Mouse (Mus musculus): Measurements from ENCODE around the gene Gm5148. TPM values are rescaled to one million over a fixed set of nuclear protein-coding genes. Genes with fewer than 3 reads are reported as not detected.

Gene Gm5148
- total RNA-seq, 2 experiments from 2014 or later = not detected

- no peak for DNase-seq (ENCODE audit: low spot score)
- intact Hi-C loops (cut with DNase I) = loop anchor here (5.0 kb wide), 1 partner anchor 46 kb away; no protein-coding TSS in a partner anchor
These were observed 17.9 kb downstream of the Gm5148 start for GRCm38 (mm10) chr3:37706439-37706838.

GRCm38 (mm10) chr3:37705436-37705835, 18.9 kb downstream of the Gm5148 start:
- intact Hi-C loops (cut with DNase I) = loop anchor here (5.0 kb wide), 1 partner anchor 47 kb away; no protein-coding TSS in a partner anchor
- no peak for DNase-seq (ENCODE audit: low spot score)

- intact Hi-C loops (cut with DNase I) = loop anchor here (5.0 kb wide), 1 partner anchor 48 kb away; no protein-coding TSS in a partner anchor
- DNase-seq (ENCODE audit: low spot score) = no peak
These were observed 19.5 kb downstream of the Gm5148 start for GRCm38 (mm10) chr3:37704701-37705279.

DNA sequence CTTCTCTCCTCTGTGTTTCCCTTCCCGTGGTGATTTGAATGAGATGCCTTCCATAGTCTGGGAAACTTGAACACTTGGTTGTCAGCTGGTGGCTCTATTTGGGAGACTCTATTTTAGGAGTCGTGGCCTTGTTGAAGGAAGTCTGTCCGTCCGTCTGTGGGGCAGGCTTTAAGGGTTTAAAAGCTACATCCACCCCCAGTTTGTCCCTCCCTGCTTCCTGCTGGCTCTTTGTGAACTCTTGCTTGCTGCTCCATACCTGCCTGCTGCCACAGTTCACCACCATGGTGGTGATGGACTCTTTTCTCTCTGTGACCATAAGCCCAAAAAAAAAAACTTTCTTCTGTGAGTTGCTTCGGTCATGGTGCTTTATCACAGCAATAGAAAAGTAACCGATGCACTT, 21.2 kb downstream of the Gm5148 start:
- DNase-seq (ENCODE audit: low spot score) = no peak
- intact Hi-C loops (cut with DNase I) = no loop called here

DNA sequence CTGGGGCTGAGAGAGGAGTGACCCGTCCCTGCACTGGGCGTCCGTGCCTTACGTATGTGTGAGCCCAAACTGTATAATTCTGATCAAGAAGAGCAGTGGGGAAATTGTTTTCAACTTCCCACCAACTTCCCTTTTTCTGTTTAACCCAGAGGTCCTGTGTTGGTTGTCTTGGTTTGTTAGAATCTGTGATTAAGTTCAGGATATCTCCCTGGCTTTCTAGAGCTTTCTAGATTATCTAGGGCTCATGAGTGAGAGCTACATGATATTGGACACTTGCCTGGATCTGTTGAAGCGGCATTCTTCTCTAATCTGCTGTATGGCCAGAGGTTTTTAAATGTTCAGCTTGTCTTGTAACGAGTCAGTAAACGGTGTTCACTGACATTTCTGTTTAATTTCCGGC, 30.7 kb downstream of the Gm5148 start:
- intact Hi-C loops (cut with DNase I) = no loop called here
- DNase-seq (ENCODE audit: low spot score) = no peak

GRCm38 (mm10) chr3:37692945-37693344, 31.3 kb downstream of the Gm5148 start:
- no peak for DNase-seq (ENCODE audit: low spot score)
- intact Hi-C loops (cut with DNase I) = no loop called here

DNA sequence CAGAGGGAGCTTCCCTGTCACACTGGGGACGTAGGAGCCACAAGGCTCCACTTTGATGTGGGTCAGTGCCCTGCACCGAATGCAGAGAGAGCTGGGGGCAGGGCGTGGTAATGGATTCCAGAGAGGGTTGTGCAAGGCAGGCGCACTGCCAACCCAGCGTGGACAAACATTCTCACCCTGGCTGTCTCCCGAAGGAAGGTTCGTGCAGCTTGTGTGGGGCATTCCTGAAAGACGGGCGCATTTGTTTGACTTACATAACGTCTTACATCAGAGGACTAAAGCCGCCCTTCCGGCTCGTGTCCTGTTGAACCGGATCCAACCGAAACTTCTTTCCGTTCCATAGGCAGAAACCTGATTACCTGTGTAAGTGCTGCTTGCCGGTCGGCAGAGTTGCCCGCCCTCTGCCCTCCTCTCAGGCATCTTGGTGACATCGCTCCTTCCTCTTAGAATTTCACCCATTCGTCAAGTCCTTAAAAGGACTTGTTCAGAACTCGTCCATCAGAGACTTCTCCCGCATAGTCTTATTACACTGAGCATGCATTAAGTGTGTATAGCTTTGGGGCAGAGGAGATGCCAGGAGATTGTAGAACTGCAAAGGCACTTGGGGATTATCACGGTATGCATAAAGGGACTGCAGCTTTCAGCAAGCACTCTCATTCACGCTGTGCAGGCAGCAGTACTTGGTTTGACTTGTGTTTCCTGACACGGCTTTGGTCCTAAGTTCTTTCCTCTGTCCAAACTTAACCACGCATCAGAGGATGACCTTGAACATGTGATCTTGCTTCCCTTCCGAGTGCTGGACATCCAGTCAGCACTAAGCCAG, 36.9 kb downstream of the Gm5148 start:
- peak; percentile 52 for DNase-seq (ENCODE audit: low spot score)
- intact Hi-C loops (cut with DNase I) = no loop called here

DNA sequence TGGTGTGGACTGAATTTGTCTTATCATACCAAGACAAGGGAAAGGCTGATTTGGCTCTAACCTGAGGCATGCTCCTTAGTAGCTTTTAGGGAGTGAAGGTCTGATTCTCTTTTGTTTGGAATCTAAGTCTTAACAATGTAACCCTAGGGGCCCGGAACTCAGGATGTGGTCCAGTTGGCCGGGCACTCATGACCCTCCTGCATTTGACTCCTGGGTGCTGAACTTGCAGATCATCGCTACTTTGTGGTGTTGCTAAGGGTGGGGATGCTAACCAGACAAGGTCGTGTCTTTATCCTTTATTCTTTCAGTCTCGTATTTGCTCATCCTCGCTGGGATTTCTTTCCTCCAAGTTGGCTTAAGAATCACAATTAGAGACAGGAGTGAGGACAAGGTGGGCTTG, 37.5 kb downstream of the Gm5148 start:
- intact Hi-C loops (cut with DNase I) = no loop called here
- DNase-seq (ENCODE audit: low spot score) = no peak

DNA sequence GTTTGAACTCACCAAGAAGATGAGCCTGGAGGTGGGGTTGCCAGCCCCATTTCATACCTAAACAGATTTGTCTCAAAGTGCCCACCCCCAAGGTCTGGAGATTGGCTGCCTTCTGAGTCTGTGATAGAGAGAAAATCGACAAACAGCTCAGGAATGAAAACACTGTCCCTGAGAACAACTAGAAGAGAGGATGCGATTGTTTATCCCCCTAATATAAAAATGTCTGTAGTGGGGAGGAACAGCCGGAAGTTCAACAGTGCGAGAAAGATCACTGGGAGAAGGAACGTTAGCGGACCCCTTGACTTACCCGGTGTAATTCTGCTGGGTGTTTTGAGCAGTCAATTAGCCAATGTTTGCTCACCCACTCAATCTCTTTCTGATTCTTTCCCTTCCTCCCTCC, 38.1 kb downstream of the Gm5148 start:
- intact Hi-C loops (cut with DNase I) = no loop called here
- no peak for DNase-seq (ENCODE audit: low spot score)

DNA sequence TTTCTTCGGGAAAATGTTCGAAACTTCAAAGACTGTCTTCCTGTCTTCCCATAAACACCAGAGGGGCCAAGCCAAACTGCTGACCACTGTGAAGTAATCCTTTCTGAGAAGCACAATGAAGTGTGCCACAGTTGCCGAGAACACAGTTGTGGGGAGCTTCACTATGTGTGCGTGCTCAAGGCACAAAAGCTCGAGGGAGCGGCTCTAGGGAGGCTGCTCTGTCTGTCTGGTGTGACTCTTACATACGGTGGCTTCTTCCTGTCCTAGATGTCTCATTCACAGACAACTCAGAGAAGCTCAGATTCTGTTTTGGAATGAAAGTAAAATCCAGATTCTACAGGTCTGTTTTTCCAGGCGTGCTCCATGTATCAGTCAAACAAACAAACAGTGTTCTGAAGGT, 48.0 kb downstream of the Gm5148 start:
- intact Hi-C loops (cut with DNase I) = no loop called here
- no peak for DNase-seq (ENCODE audit: low spot score)

DNA sequence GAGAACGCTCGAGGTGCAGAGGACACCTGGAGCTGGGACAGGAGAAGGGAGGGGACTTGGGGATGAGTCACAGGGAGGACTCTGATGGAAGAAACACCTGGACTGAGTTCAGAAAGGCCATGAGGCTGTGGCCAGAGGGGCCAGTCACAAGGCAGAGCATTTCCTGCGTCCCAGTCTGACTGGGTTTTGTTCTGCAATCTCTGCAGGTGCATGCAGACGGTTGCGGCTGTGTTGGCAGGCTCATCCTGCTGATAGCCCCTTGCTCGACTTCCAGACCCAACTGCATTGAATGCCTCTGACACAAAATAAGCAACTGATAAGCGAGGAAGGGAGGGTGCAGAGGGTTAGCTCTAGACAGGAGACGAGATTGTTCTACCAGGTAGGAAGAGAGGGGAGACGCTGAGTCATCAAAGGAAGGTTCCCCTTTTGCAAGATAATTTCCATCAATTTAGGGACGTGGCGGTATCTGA, 49.2 kb downstream of the Gm5148 start:
- intact Hi-C loops (cut with DNase I) = no loop called here
- no peak for DNase-seq (ENCODE audit: low spot score)

- DNase-seq (ENCODE audit: low spot score) = no peak
- intact Hi-C loops (cut with DNase I) = no loop called here
These were observed 50.6 kb downstream of the Gm5148 start for GRCm38 (mm10) chr3:37673513-37674261.

- intact Hi-C loops (cut with DNase I) = no loop called here
- no peak for DNase-seq (ENCODE audit: low spot score)
These were observed 51.8 kb downstream of the Gm5148 start for GRCm38 (mm10) chr3:37672266-37673040.

DNA sequence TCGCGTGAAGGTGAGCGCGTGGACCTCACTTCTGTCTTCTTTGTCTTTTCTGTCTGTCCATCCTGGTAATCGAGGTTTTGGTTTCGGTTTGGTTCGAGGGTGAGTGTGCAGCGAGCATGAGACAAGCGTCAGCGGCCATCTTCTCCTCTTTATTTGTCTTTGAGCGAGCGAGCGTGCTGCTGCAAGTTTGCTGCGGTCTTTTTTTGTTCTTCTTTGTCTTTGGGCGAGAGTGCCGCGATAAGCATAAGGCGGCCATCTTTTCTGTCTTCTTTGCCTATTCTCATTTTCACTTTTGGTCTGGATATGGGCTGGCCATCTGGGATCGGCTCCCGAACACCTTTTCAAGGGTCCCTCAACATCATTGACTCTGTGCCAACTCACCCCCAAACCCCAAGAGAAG, 55.2 kb downstream of the Gm5148 start:
- intact Hi-C loops (cut with DNase I) = no loop called here
- DNase-seq (ENCODE audit: low spot score) = no peak

DNA sequence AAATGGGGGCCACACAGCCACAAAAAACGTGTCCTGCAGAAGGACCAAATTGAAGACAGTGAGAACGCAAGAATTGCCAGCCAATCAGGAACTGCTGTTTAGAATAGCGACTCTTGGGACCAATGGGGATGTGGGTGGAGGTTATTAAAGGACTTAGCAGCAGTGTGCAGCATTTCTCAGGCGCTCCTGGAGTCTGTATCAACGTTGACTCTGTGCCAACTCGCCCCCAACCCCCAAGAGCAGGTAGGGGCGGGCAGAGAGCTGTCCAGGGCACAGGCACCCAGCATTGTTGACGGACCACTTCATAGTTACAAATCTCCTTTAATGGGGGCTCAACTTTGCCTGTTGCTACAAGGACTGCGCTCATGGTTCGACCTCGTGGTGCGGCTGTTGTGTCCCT, 55.6 kb downstream of the Gm5148 start:
- no peak for DNase-seq (ENCODE audit: low spot score)
- intact Hi-C loops (cut with DNase I) = no loop called here

DNA sequence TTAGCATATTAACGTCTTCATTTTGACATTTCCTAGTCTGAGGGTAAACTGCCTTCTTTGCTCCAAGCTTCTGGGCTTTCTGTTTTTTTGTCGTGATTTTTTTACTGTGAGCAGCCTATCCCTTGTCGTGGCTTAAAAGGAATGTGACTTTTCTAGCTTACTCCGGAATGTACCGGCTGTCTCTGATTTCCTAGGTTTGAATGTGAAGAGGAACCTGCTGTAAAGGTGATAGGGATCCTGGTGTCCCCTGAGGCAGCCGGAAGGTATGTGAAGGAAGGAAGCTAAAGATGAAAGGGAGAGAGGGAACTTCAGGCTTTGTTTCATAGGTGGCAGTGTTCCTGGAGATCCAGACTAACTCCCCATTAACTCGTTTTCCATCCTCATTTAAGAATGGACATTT, 56.6 kb downstream of the Gm5148 start:
- no peak for DNase-seq (ENCODE audit: low spot score)
- intact Hi-C loops (cut with DNase I) = no loop called here

GRCm38 (mm10) chr3:37667119-37667467, 57.2 kb downstream of the Gm5148 start:
- intact Hi-C loops (cut with DNase I) = no loop called here
- no peak for DNase-seq (ENCODE audit: low spot score)

GRCm38 (mm10) chr3:37666291-37667118, 57.8 kb downstream of the Gm5148 start:
- intact Hi-C loops (cut with DNase I) = no loop called here
- peak; percentile 24 for DNase-seq (ENCODE audit: low spot score)

Measured in heart, postnatal 25 days (tissue).